Mouse (Mus musculus) erythroblast, embryonic 14.5 days (primary cell): ENCODE data around the gene Baiap2l1. TPM values are rescaled to one million over a fixed set of nuclear protein-coding genes. Genes with fewer than 3 reads are reported as not detected.

ENCODE experiments used
- H3K27me3 ChIP-seq: 2 replicates; pipeline ENCODE4 v1.6.1; 2012; ENCODE audit warnings: inconsistent platforms; ENCODE audit not compliant: control insufficient read depth
- H3K36me3 ChIP-seq: 2 replicates; pipeline ENCODE4 v1.6.1; 2012; ENCODE audit warnings: mild to moderate bottlenecking, inconsistent platforms; ENCODE audit not compliant: control insufficient read depth
- H3K4me1 ChIP-seq: 2 replicates; pipeline ENCODE4 v1.6.1; 2012; ENCODE audit warnings: inconsistent platforms; ENCODE audit not compliant: control insufficient read depth
- H3K4me3 ChIP-seq: replicated peaks from 2 replicates; pipeline ENCODE3; 2012; ENCODE audit warnings: moderate library complexity, mild to moderate bottlenecking, inconsistent platforms
- H3K9me3 ChIP-seq: 2 replicates; pipeline ENCODE4 v1.6.1; 2012; ENCODE audit warnings: low read length, inconsistent platforms, mixed read lengths; ENCODE audit not compliant: control insufficient read depth
- GATA1 ChIP-seq: IDR thresholded peaks from 2 replicates; pipeline ENCODE4 v1.6.1; 2012; ENCODE audit warnings: low read length, inconsistent platforms, mixed read lengths
- TAL1 ChIP-seq: IDR thresholded peaks from 3 replicates; pipeline ENCODE4 v1.6.1; 2012; ENCODE audit warnings: low read length, inconsistent platforms, mixed read lengths
- polyA plus RNA-seq: library from polyadenylated mRNA; stranded (reverse); fragments of >175 nt; gene quantifications from 2 replicates; pipeline ENCODE4 v1.2.3, GENCODE M21; 2012

Baiap2l1 gene
- polyA plus RNA-seq, 1 experiment = not detected

DNA sequence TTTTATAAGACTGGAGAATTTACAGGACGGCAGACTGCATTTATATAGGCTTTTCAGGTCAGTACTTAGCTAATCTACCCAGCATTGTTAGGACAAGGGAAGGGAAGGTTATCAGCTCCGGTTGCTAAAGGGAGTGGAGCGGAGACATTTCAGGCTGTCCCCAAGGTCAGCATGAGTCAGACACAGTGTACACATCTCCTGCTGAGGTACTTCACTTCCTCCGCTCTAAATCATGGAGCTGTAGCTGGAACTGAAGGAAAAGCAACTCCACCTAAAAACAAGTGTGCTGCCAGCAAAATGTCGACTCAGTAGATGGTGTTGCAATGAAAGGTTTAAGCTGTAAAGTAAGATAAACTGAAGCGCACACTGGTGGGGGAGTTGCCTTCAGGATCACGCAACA is 36.2 kb downstream of the Baiap2l1 start:
- no peaks in the 10 kb centered on the region for H3K36me3 ChIP-seq
- no peak overlapping the region for H3K4me3 ChIP-seq
- no peaks in the 10 kb centered on the region for H3K27me3 ChIP-seq
- no peaks in the 10 kb centered on the region for H3K4me1 ChIP-seq
- no peaks in the 10 kb centered on the region for H3K9me3 ChIP-seq
- TF ChIP-seq TAL1 (no peak), GATA1 (no peak)

DNA sequence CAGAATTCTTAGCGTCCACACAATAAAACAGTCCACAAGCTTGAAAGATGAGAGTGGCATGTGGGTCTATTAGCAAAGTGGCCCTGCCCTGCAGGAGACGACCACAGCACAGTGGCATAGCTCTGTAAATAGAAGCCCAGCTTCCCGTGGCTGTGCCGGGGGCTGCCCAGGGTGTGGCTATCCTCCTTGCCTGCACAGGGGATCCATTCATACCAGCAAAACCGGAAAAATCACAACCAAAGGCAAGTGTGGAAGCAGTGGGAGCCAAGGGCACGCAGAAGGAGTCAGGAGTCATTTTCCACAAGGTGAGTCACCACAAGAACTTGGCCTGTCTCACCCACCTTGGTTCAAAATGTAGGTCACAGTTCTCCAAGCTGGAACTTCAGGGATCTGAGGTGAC is 39.6 kb downstream of the Baiap2l1 start:
- Histone ChIP-seq H3K4me3 (no peak overlapping the region), H3K9me3 (no peaks in the 10 kb centered on the region), H3K4me1 (no peaks in the 10 kb centered on the region), H3K27me3 (no peaks in the 10 kb centered on the region), H3K36me3 (no peaks in the 10 kb centered on the region)
- TF ChIP-seq GATA1 (no peak), TAL1 (no peak)

DNA sequence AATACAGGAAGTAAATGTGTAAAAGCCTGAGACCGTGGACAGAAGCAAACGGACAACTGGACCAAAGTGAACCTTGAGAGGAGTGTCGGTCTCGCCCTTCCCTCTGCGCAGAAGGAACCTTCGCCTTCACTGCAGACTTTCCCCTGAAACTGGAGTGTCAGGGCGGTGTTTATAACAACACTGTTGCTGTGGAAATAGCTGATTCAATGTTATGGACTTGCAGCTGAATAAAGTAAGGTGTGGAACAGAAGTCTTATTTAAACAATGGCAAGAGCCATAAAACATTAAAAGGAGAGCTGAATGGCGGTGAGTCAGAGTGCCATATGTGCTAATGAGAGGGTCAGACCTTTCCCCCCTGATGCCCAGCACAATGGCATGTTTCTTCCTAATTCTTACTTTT is 40.5 kb downstream of the Baiap2l1 start:
- H3K36me3 ChIP-seq = no peaks in the 10 kb centered on the region
- H3K4me1 ChIP-seq = no peaks in the 10 kb centered on the region
- TF ChIP-seq GATA1 = no peak
- no peak for TF ChIP-seq TAL1
- no peaks in the 10 kb centered on the region for H3K9me3 ChIP-seq
- H3K4me3 ChIP-seq = no peak overlapping the region
- no peaks in the 10 kb centered on the region for H3K27me3 ChIP-seq

DNA sequence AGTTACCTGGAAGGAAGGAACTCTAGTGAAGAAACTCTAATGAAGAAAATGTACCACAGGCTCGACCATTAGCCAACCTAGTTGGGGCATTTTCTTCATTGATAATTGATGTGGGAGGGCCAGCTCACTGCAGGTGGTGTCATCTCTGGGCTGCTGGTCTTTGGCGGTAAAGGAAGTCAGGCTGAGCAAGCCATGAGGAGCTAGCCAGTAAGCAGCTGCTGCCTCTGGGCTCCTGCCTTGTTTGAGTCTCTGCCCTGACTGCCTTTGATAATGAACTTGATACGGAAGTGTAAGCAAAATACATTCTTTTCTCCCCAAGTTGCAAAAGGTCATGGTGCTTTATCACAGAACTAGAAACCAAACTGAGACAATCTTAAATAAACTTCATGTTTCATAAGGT is 41.5 kb downstream of the Baiap2l1 start:
- no peak for TF ChIP-seq GATA1
- TF ChIP-seq TAL1 = no peak
- Histone ChIP-seq H3K4me3 (no peak overlapping the region), H3K4me1 (no peaks in the 10 kb centered on the region), H3K9me3 (no peaks in the 10 kb centered on the region), H3K36me3 (no peaks in the 10 kb centered on the region), H3K27me3 (no peaks in the 10 kb centered on the region)

DNA sequence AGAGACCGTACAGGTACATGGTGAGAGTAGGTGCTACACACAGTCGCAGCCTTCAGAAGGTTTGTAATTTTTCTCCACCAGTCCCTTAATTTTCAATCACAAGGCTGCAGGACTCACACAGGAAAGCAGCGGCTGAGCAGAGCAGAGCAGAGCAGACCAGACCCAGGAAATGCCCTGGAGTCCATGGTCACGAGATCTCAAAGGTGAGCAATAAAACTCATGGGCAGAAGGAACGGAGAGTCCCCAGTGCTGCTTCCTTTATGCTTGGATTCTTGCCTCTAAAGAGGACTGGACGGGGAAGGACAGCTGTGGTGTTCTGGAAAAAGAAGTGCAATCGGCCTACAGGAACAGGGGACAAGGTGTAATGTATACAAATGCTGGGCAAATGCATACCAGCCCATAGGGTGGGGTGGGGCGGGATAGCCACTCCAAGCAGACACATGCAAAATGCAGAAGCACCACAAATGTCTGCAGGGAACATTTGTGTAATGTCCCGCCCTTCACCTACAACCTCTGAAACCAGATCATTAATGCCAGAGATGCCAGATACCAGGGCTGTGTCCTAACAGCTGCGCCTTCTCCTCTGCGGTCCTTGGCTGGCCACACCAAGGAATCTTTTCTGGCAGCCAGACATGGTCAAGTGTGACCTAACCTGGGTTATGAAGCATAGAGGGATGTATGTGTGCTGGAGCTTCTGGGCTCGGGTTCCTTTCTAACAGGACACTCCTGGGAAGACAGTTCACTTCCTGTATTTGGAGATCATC is 43.0 kb downstream of the Baiap2l1 start:
- no peak for TF ChIP-seq TAL1
- no peak for TF ChIP-seq GATA1
- no peaks in the 10 kb centered on the region for H3K4me1 ChIP-seq
- no peak overlapping the region for H3K4me3 ChIP-seq
- no peaks in the 10 kb centered on the region for H3K27me3 ChIP-seq
- H3K9me3 ChIP-seq = no peaks in the 10 kb centered on the region
- H3K36me3 ChIP-seq = no peaks in the 10 kb centered on the region; the same call in 1 of the 2 replicates

DNA sequence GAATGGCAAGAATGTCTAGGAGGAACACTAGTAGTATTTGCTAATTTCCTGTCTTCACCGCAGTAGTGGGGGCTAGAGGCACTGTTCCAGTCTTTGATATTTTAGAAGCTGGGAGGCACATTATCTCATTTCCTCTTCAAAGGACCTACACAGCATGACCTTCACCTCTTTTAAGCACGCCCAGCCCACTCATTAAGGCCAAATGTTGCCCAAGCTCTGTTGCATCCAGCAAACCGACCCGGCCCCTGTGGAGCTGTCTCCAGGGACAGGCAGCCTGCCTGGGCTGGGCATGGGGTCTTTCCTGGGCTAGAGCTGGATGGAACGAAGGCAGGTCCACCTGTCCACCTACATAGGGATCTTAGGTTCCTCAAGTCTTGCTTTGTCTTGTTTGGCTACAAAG is 44.6 kb downstream of the Baiap2l1 start:
- Histone ChIP-seq H3K27me3 (no peaks in the 10 kb centered on the region), H3K9me3 (no peaks in the 10 kb centered on the region), H3K36me3 (no peaks in the 10 kb centered on the region; the same call in 1 of the 2 replicates), H3K4me1 (no peaks in the 10 kb centered on the region), H3K4me3 (no peak overlapping the region)
- TF ChIP-seq TAL1 (no peak), GATA1 (no peak)

DNA sequence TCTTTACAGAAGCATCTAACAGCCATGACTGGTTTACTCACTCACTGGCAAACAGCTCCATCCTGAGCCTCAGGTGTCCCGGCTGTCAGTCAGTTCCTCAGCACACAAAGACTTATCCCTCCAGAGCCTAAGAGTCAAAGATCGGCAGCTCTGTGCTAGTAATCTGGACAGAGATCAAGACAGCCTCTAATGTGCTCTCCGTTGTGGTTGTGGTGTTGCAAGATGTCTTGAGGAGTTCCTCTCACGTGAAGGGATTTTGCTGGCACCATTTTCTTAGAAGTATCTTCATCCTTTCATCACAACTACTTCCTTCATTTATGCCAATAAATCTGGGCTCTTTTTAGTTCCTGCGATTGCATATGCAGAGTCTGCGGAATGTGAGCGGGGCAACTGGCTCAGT is 45.7 kb downstream of the Baiap2l1 start:
- H3K27me3 ChIP-seq = no peaks in the 10 kb centered on the region
- H3K4me1 ChIP-seq = no peaks in the 10 kb centered on the region
- no peaks in the 10 kb centered on the region for H3K9me3 ChIP-seq
- TF ChIP-seq GATA1 (no peak), TAL1 (no peak)
- H3K4me3 ChIP-seq = no peak overlapping the region
- no peaks in the 10 kb centered on the region; the same call in 1 of the 2 replicates for H3K36me3 ChIP-seq

DNA sequence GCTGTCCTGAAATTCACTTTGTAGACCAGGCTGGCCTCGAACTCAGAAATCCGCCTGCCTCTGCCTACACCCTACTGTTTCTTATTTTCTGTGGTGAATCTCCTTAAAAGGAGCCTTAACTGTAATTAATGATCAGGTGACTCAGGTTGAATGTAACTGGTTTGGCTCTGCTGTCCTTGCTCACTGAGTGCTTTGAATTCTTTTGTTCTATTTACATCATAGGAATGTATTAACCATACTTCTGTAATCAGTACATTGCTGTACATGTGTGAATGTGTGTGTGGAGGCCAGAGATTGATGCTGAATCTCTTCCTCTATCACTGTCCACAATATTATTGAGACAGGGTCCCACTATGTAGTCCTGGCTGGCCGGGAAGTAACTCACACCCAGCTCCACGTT is 49.0 kb downstream of the Baiap2l1 start:
- TF ChIP-seq GATA1 = no peak
- no peak for TF ChIP-seq TAL1
- H3K27me3 ChIP-seq = no peaks in the 10 kb centered on the region
- no peaks in the 10 kb centered on the region for H3K4me1 ChIP-seq
- H3K9me3 ChIP-seq = no peaks in the 10 kb centered on the region
- H3K4me3 ChIP-seq = no peak overlapping the region
- H3K36me3 ChIP-seq = no peaks in the 10 kb centered on the region; the same call in 1 of the 2 replicates

DNA sequence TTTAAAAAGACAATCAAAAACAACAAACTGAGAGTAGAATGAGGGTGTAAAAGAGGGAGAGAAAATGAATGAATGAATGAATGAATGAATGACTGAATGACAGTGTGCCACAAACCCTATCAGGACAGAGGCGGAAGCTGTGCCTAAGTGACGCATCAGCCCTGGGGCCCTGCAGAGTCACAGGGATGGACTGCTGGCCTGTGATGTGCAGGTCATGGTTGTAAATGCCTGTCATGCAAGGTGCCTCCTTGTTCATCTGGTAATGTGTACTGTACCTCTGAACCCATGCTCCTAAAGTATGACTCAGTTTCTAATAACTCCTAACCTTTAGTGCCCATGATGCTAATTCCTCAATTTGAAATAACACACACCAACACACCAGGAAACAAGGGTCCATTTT is 54.8 kb downstream of the Baiap2l1 start:
- no peak overlapping the region for H3K4me3 ChIP-seq
- no peaks in the 10 kb centered on the region for H3K9me3 ChIP-seq
- no peaks in the 10 kb centered on the region for H3K4me1 ChIP-seq
- TF ChIP-seq GATA1 (no peak), TAL1 (no peak)
- H3K36me3 ChIP-seq = no peaks in the 10 kb centered on the region
- no peaks in the 10 kb centered on the region for H3K27me3 ChIP-seq
